Mouse (Mus musculus): Measurements from ENCODE around the gene Cacng3.

- TF ChIP-seq CTCF (IDR thresholded peaks at IDR 0.05; ENCODE audit: low read depth) (no peak), EP300 (IDR thresholded peaks at IDR 0.05; ENCODE audit: low read depth) (no peak)
Measured at GRCm38 (mm10) chr7:122758645-122759044, 88.4 kb downstream of the Cacng3 start.

Measured in heart, postnatal 0 days (tissue).